Mouse (Mus musculus) layer of hippocampus, adult 9-10 months (tissue): ENCODE results near the gene Nadk2.

Experiments
- DNase-seq: peaks from one replicate; pipeline ENCODE4 v3.0.0; 2022; ENCODE audit warnings: low spot score

Gene Nadk2

GRCm38 (mm10) chr15:9070912-9071555 lies at the start of gene Nadk2:
TSS of gene Nadk2 (plus strand) at chr15:9071260.
- peak; percentile 97 for DNase-seq

- DNase-seq, result no peak
Measured at GRCm38 (mm10) chr15:9055704-9056103, 15.4 kb upstream of the Nadk2 start.

GRCm38 (mm10) chr15:9059856-9060255 lies 11.2 kb upstream of the Nadk2 start:
- DNase-seq, result no peak

GRCm38 (mm10) chr15:9061150-9061882 lies 9.7 kb upstream of the Nadk2 start:
- no peak for DNase-seq

GRCm38 (mm10) chr15:9068881-9069280 lies 2.2 kb upstream of the Nadk2 start:
- DNase-seq, result no peak

- DNase-seq, result no peak
Measured at GRCm38 (mm10) chr15:9070353-9070752, 707 bp upstream of the Nadk2 start.

- DNase-seq, result no peak
Measured at GRCm38 (mm10) chr15:9071556-9072544, 790 bp downstream of the Nadk2 start.

- no peak for DNase-seq
Measured at GRCm38 (mm10) chr15:9072630-9073029, 1.6 kb downstream of the Nadk2 start.

- no peak for DNase-seq
Measured at GRCm38 (mm10) chr15:9073067-9073608, 2.1 kb downstream of the Nadk2 start.

GRCm38 (mm10) chr15:9073684-9074083 lies 2.6 kb downstream of the Nadk2 start:
- no peak for DNase-seq

- no peak for DNase-seq
Measured at GRCm38 (mm10) chr15:9074139-9074538, 3.1 kb downstream of the Nadk2 start.

GRCm38 (mm10) chr15:9074671-9075070 lies 3.6 kb downstream of the Nadk2 start:
- DNase-seq, result no peak

- DNase-seq, result no peak
Measured at GRCm38 (mm10) chr15:9075608-9076200, 4.6 kb downstream of the Nadk2 start.

GRCm38 (mm10) chr15:9078481-9079300 lies 7.6 kb downstream of the Nadk2 start:
- DNase-seq, result no peak

GRCm38 (mm10) chr15:9079626-9080025 lies 8.6 kb downstream of the Nadk2 start:
- no peak for DNase-seq

- DNase-seq, result no peak
Measured at GRCm38 (mm10) chr15:9080206-9080605, 9.1 kb downstream of the Nadk2 start.

- no peak for DNase-seq
Measured at GRCm38 (mm10) chr15:9081294-9081693, 10.2 kb downstream of the Nadk2 start.

- no peak for DNase-seq
Measured at GRCm38 (mm10) chr15:9082753-9083152, 11.7 kb downstream of the Nadk2 start.

GRCm38 (mm10) chr15:9086813-9087212 lies 15.8 kb downstream of the Nadk2 start:
- no peak for DNase-seq

GRCm38 (mm10) chr15:9087421-9087820 lies 16.4 kb downstream of the Nadk2 start:
- DNase-seq, result no peak
